Mouse (Mus musculus) embryonic facial prominence, embryonic 15.5 days (tissue): ENCODE measurements around the gene Sec61a2. TPM values are rescaled to one million over a fixed set of nuclear protein-coding genes. Genes with fewer than 3 reads are reported as not detected.

Source experiments
- ATAC-seq: fragments of 200-750 bp; cut with Nextera tagmentation; 2 replicates; pipeline ENCODE4 v1.8.0; 2017; ENCODE audit warnings: low read depth, moderate TSS enrichment; ENCODE audit not compliant: insufficient number of reproducible peaks, low FRiP score, low TSS enrichment
- H3K27ac ChIP-seq: fragments of 300-500 bp; sonication (generic); replicated peaks from 2 replicates; pipeline ENCODE4 v1.5.1; 2015; ENCODE audit warnings: mild to moderate bottlenecking, inconsistent platforms
- H3K27me3 ChIP-seq: fragments of 300-500 bp; sonication (generic); 2 replicates; pipeline ENCODE4 v1.6.1; 2015; ENCODE audit warnings: inconsistent platforms
- H3K36me3 ChIP-seq: fragments of 300-500 bp; sonication (generic); 2 replicates; pipeline ENCODE4 v1.6.1; 2015; ENCODE audit warnings: mild to moderate bottlenecking, inconsistent platforms
- H3K4me1 ChIP-seq: fragments of 300-500 bp; sonication (generic); 2 replicates; pipeline ENCODE4 v1.6.1; 2015; ENCODE audit warnings: inconsistent platforms
- H3K4me2 ChIP-seq: fragments of 300-500 bp; sonication (generic); replicated peaks from 2 replicates; pipeline ENCODE4 v1.6.1; 2015; ENCODE audit warnings: mild to moderate bottlenecking, inconsistent platforms
- H3K4me3 ChIP-seq: fragments of 300-500 bp; sonication (generic); replicated peaks from 2 replicates; pipeline ENCODE4 v1.5.1; 2015; ENCODE audit warnings: mild to moderate bottlenecking, inconsistent platforms
- H3K9ac ChIP-seq: fragments of 300-500 bp; sonication (generic); 2 replicates; pipeline ENCODE4 v1.6.1; 2015; ENCODE audit warnings: inconsistent platforms
- H3K9me3 ChIP-seq: fragments of 300-500 bp; sonication (generic); replicated peaks from 2 replicates; pipeline ENCODE4 v1.6.1; 2016; ENCODE audit warnings: inconsistent platforms
- WGBS: fragments of 180-500 bp; shearing (Covaris S2); methylation state at CpG from one replicate; pipeline ENCODE4 v1.1.7; 2015; 5-methylcytosine and 5-hydroxymethylcytosine counted together
- polyA plus RNA-seq: library from polyadenylated mRNA; unstranded; fragments of >200 nt; fragmentation: Nextera tagmentation; extraction: Ambion mirVana; gene quantifications from 2 replicates; pipeline ENCODE4 v1.2.1, GENCODE M21; 2015

Gene Sec61a2
- polyA plus RNA-seq, 1 experiment from 2014 or later: 89.7 TPM

DNA sequence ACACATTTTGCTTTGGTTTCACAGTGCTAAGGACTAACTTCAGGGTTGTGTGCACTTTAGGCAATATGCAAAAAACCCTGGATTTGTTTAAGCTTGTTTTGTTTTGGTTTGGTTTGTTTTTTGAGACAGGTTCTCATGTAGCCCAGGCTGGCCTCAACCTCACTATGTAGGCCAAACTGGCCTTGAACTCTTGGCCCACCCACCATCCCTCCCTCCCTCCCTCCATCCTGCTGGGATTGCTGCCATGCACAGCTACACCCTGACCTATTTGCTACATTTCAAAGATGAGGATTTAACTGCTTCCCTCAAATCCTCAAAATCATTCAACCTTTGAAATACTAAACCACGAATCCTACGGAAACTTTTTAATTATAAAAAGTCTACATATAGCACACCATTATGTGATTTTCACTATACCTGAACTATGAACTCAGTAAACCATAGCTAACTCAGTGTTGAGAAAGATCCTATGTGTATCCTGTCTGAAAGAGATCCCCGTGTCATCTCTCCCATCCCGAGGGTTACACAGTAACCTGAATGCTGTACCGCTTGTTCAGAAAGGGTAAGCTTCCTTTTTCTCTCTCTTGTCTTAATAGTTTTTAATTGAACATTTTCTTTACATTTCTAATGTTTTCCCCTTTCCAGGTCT is 69.8 kb downstream of the Sec61a2 start:
- H3K27ac ChIP-seq: no peak overlapping the region
- H3K4me2 ChIP-seq: no peak overlapping the region
- H3K4me1 ChIP-seq: no peaks in the 10 kb centered on the region
- H3K9me3 ChIP-seq: no peaks in the 10 kb centered on the region
- H3K27me3 ChIP-seq: no peaks in the 10 kb centered on the region
- peaks cover 40% of the 10 kb centered on the region for H3K36me3 ChIP-seq
- no peak overlapping the region for H3K4me3 ChIP-seq
- H3K9ac ChIP-seq: no peak overlapping the region
- WGBS: 89% methylated on average over 5 of the region's 5 CpGs
- no peak for ATAC-seq

DNA sequence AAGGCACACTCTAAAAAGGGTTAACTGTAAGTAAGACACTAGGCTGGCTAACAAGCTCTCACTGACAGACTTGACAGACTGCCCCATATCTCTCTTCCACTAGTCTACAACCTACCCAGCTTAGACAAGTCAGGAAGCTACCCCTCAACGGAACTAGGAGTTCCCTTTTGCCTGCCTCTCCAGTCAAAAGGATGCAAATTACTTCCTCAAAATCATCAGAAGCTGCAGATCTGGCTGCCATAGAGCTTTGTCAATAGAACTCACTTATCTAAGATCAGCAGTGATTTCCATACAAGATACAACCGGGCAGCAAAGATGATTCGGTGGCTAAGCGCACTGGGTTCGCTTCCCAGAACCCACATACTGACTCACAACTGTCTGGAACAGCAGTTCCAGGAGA is 70.5 kb downstream of the Sec61a2 start:
- WGBS: 82% methylated on average over 5 of the region's 5 CpGs
- Histone ChIP-seq H3K36me3 (peaks cover 44% of the 10 kb centered on the region), H3K4me1 (no peaks in the 10 kb centered on the region), H3K4me3 (no peak overlapping the region), H3K27ac (no peak overlapping the region), H3K4me2 (no peak overlapping the region), H3K27me3 (no peaks in the 10 kb centered on the region), H3K9me3 (no peaks in the 10 kb centered on the region), H3K9ac (no peak overlapping the region)
- no peak for ATAC-seq

- Histone ChIP-seq H3K4me3 (no peak overlapping the region), H3K36me3 (peaks cover 47% of the 10 kb centered on the region), H3K27me3 (no peaks in the 10 kb centered on the region), H3K4me1 (no peaks in the 10 kb centered on the region), H3K27ac (no peak overlapping the region), H3K9me3 (no peaks in the 10 kb centered on the region), H3K9ac (no peak overlapping the region), H3K4me2 (no peak overlapping the region)
- WGBS: 34% methylated on average over 1 of the region's 1 CpGs
- ATAC-seq: no peak
These were observed 71.0 kb downstream of the Sec61a2 start for GRCm38 (mm10) chr2:5824213-5824612.

DNA sequence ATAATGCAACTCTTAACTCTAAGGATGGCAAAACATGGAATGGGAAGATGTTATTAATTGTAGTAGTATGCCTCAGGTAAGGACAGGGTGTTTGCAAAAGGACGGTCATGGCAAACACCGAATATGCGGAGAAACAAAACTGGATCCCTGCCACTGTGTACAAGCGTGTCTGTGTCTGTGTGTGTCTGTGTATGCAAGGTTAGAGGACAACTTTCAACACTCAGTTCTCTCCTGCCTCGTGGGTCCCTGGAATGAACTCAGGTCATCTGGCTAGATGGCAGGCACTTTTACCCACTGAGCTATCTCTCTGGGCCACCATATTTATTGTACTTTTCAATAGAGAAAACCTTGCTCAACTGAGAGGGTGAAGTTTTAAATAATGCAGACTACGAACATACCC is 72.8 kb downstream of the Sec61a2 start:
- WGBS: 95% methylated on average over 6 of the region's 6 CpGs
- Histone ChIP-seq H3K9ac (no peak overlapping the region), H3K4me3 (no peak overlapping the region), H3K36me3 (peaks cover 61% of the 10 kb centered on the region), H3K27me3 (no peaks in the 10 kb centered on the region), H3K27ac (no peak overlapping the region), H3K9me3 (no peaks in the 10 kb centered on the region), H3K4me1 (no peaks in the 10 kb centered on the region), H3K4me2 (no peak overlapping the region)
- no peak for ATAC-seq

DNA sequence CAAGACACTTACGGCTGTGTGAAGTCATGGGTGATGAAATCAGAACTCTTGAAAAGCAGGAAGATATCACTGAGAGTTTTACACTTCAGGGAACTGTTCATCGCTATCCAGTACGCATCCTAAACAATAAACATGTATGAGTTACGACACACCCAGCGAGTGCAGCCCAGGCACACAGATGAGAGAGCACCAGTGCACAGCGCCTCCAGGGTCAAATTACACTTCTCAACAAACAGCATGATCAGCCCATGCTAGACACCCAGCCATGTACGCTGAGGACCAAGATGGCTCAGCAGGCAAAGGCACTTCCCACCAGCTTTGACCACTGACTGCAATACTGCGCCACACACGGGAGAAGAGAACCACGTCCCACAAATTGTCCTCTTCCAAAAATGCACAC is 74.0 kb downstream of the Sec61a2 start:
- no peak overlapping the region for H3K9ac ChIP-seq
- H3K27me3 ChIP-seq: no peaks in the 10 kb centered on the region
- H3K36me3 ChIP-seq: peaks cover 62% of the 10 kb centered on the region
- no peaks in the 10 kb centered on the region for H3K4me1 ChIP-seq
- H3K27ac ChIP-seq: no peak overlapping the region
- no peaks in the 10 kb centered on the region for H3K9me3 ChIP-seq
- H3K4me3 ChIP-seq: no peak overlapping the region
- ATAC-seq: no peak
- WGBS: 89% methylated on average over 10 of the region's 10 CpGs
- no peak overlapping the region for H3K4me2 ChIP-seq

Other genes with a start within 250 kb of the Sec61a2 start
- gene Camk1d, start 180.9 kb downstream of the Sec61a2 start, polyA plus RNA-seq: 6.9 and 10.4 TPM in 2 replicates
- 60.0 and 63.2 TPM in 2 replicates for gene Nudt5, start 50.4 kb downstream of the Sec61a2 start, polyA plus RNA-seq
- gene Cdc123, start 50.3 kb downstream of the Sec61a2 start, polyA plus RNA-seq: 299 and 301 TPM in 2 replicates
- gene Gm13199, start 32.5 kb downstream of the Sec61a2 start, polyA plus RNA-seq: 1.1 and 1.2 TPM in 2 replicates
- gene Dhtkd1, start 47.4 kb upstream of the Sec61a2 start, polyA plus RNA-seq: 2.5 and 4.6 TPM in 2 replicates
- gene Upf2, start 56.0 kb upstream of the Sec61a2 start, polyA plus RNA-seq: 10.0 and 10.4 TPM in 2 replicates
- gene Proser2, start 234.8 kb upstream of the Sec61a2 start, polyA plus RNA-seq: 19.6 and 23.1 TPM in 2 replicates